Mouse (Mus musculus): ENCODE measurements at regions not wholly inside any gene's neighbourhood (a gene's known extent, or its start where the extent isn't known, plus 50 kb on each side); places are given as distances from the start of the nearest gene placed in this dataset.

DNA sequence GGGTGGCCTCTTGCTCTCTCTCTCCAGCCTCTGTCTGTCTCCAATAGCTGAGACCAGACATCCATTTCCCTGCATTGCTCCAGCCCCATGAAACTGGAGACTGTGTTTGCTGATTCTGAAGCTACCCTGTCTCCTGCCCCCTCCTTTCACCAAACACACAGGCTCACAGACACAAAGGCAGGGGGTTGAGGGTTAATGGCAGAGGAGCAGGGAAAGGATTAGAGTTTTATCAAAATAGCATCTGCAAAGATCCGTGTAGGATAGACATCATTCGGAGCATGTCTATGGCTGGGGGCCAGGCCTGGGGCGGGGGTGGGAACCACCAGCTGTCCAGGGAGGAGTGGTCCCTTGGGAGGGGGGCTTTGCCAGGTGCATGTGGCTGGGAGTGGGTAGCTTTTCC is 73.9 kb upstream of the Tnp1 start:
- TF ChIP-seq EP300 (IDR thresholded peaks at IDR 0.05; ENCODE audit: low read depth in 1 of 2, low read length in 2 of 2), result no peak
- no peak for TF ChIP-seq MAFK (IDR thresholded peaks at IDR 0.05; ENCODE audit: borderline replicate concordance, low read depth, low read length)
- no peak for TF ChIP-seq TCF12 (IDR thresholded peaks at IDR 0.05; ENCODE audit: low read depth, low read length)
- TF ChIP-seq POLR2A (IDR thresholded peaks at IDR 0.05; ENCODE audit: control insufficient read depth in 1 of 2, insufficient read depth in 1 of 2, low read depth in 1 of 2, low read length in 2 of 2, poor library complexity in 1 of 2), result no peak
- no peak for TF ChIP-seq GABPA (IDR thresholded peaks at IDR 0.05; ENCODE audit: low read depth, low read length)
